Mouse (Mus musculus) ovary, postnatal 10 days (tissue): ENCODE results near the gene Arap1.

Experiments used
- DNase-seq: peaks from one replicate; pipeline ENCODE4 v3.0.0; 2022; ENCODE audit warnings: low spot score

Gene Arap1

GRCm38 (mm10) chr7:101347767-101348270 is at the start of gene Arap1:
TSS of gene Arap1 (plus strand) at chr7:101348067.
- DNase-seq: no peak

- DNase-seq: no peak
Measured at GRCm38 (mm10) chr7:101298375-101298774, 49.5 kb upstream of the Arap1 start.

GRCm38 (mm10) chr7:101301361-101301880 is 46.4 kb upstream of the Arap1 start:
- no peak for DNase-seq

- peak; percentile 84 for DNase-seq
Measured at GRCm38 (mm10) chr7:101301881-101302456, 45.9 kb upstream of the Arap1 start, which contains the start of gene Atg16l2. TSS of gene Atg16l2 (minus strand) at chr7:101302251.

- DNase-seq: no peak
Measured at GRCm38 (mm10) chr7:101302691-101303090, 45.2 kb upstream of the Arap1 start.

GRCm38 (mm10) chr7:101306841-101307240 is 41.0 kb upstream of the Arap1 start:
- DNase-seq: no peak

GRCm38 (mm10) chr7:101309985-101310326 is 37.9 kb upstream of the Arap1 start:
- no peak for DNase-seq

- DNase-seq: peak; percentile 89
Measured at GRCm38 (mm10) chr7:101310327-101311028, 37.4 kb upstream of the Arap1 start.

GRCm38 (mm10) chr7:101311061-101311460 is 36.8 kb upstream of the Arap1 start:
- no peak for DNase-seq

GRCm38 (mm10) chr7:101313033-101313432 is 34.8 kb upstream of the Arap1 start:
- no peak for DNase-seq

GRCm38 (mm10) chr7:101314396-101314795 is 33.5 kb upstream of the Arap1 start:
- DNase-seq: no peak

GRCm38 (mm10) chr7:101315699-101316098 is 32.2 kb upstream of the Arap1 start:
- DNase-seq: no peak

- DNase-seq: no peak
Measured at GRCm38 (mm10) chr7:101316591-101317001, 31.3 kb upstream of the Arap1 start.

- no peak for DNase-seq
Measured at GRCm38 (mm10) chr7:101317014-101317413, 30.9 kb upstream of the Arap1 start, which contains the start of gene Stard10. TSS of gene Stard10 (plus strand) at chr7:101317086.

GRCm38 (mm10) chr7:101318848-101319247 is 29.0 kb upstream of the Arap1 start:
- no peak for DNase-seq

GRCm38 (mm10) chr7:101319796-101320195 is 28.1 kb upstream of the Arap1 start:
- DNase-seq: no peak

GRCm38 (mm10) chr7:101320399-101321217 is 27.3 kb upstream of the Arap1 start:
- peak; percentile 10 for DNase-seq

- DNase-seq: peak; percentile 35
Measured at GRCm38 (mm10) chr7:101321218-101321827, 26.5 kb upstream of the Arap1 start.

- DNase-seq: no peak
Measured at GRCm38 (mm10) chr7:101323141-101323594, 24.7 kb upstream of the Arap1 start.

- DNase-seq: no peak
Measured at GRCm38 (mm10) chr7:101324142-101324962, 23.5 kb upstream of the Arap1 start.

- DNase-seq: no peak
Measured at GRCm38 (mm10) chr7:101326006-101326405, 21.9 kb upstream of the Arap1 start.
